Mouse (Mus musculus) neural tube, embryonic 12.5 days (tissue): ENCODE data around the gene Eif1ad. TPM values are rescaled to one million over a fixed set of nuclear protein-coding genes. Genes with fewer than 3 reads are reported as not detected.

Source experiments
- ATAC-seq: fragments of 200-750 bp; cut with Nextera tagmentation; 2 replicates; pipeline ENCODE4 v1.8.0; 2017; ENCODE audit warnings: low read depth, mild to moderate bottlenecking, moderate TSS enrichment, moderate library complexity; ENCODE audit not compliant: low FRiP score
- H3K27ac ChIP-seq: fragments of 300-500 bp; sonication (generic); 2 replicates; pipeline ENCODE4 v1.5.1; 2016
- H3K27me3 ChIP-seq: fragments of 300-500 bp; sonication (generic); replicated peaks from 2 replicates; pipeline ENCODE4 v1.6.1; 2016; ENCODE audit warnings: mild to moderate bottlenecking
- H3K36me3 ChIP-seq: fragments of 300-500 bp; sonication (generic); 2 replicates; pipeline ENCODE4 v1.6.1; 2016; ENCODE audit warnings: mild to moderate bottlenecking
- H3K4me1 ChIP-seq: fragments of 300-500 bp; sonication (generic); 2 replicates; pipeline ENCODE4 v1.6.1; 2016
- H3K4me2 ChIP-seq: fragments of 300-500 bp; sonication (generic); replicated peaks from 2 replicates; pipeline ENCODE4 v1.6.1; 2016; ENCODE audit warnings: mild to moderate bottlenecking
- H3K4me3 ChIP-seq: fragments of 300-500 bp; sonication (generic); 2 replicates; pipeline ENCODE4 v1.5.1; 2016
- H3K9ac ChIP-seq: fragments of 300-500 bp; sonication (generic); 2 replicates; pipeline ENCODE4 v1.6.1; 2016; ENCODE audit warnings: mild to moderate bottlenecking
- H3K9me3 ChIP-seq: fragments of 300-500 bp; sonication (generic); 2 replicates; pipeline ENCODE4 v1.6.1; 2016; ENCODE audit warnings: mild to moderate bottlenecking
- WGBS: fragments of 180-500 bp; shearing (Covaris S2); methylation state at CpG from one replicate; pipeline ENCODE4 v1.1.7; 2016; 5-methylcytosine and 5-hydroxymethylcytosine counted together
- polyA plus RNA-seq: library from polyadenylated mRNA; unstranded; fragments of >200 nt; fragmentation: Nextera tagmentation; extraction: Ambion mirVana; gene quantifications from 2 replicates; pipeline ENCODE4 v1.2.1, GENCODE M21; 2016

The Eif1ad gene
- polyA plus RNA-seq, 1 experiment from 2014 or later: 70.9 TPM

DNA sequence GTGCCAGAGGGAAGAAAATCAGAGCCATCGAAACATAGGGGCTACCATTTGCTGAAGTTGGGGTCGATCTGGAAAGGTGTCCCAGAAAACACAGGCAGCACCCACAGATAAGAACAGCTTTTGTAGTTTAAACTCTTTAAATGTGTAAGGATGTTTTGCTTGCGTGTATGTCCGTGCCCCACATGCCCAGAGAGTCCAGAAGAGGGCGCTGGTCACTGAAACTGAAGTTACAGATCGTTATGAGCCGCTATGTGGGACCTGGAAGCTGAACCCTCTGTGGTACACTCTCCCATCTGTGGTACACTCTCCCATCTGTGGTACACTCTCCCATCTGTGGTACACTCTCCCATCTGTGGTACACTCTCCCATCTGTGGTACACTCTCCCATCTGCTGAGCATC is 40.6 kb downstream of the Eif1ad start:
- WGBS: 21% methylated on average over 7 of the region's 7 CpGs
- Histone ChIP-seq H3K4me2 (peak overlapping the region; percentile 64), H3K9ac (peak overlapping the region; percentile 64), H3K27me3 (no peaks in the 10 kb centered on the region), H3K4me3 (peak overlapping the region; percentile 51), H3K36me3 (no peaks in the 10 kb centered on the region), H3K27ac (peak overlapping the region; percentile 73; the same call in 1 of the 2 replicates), H3K4me1 (peaks cover 5% of the 10 kb centered on the region; the same call in 1 of the 2 replicates), H3K9me3 (no peaks in the 10 kb centered on the region)
- peak; percentile 70 for ATAC-seq

DNA sequence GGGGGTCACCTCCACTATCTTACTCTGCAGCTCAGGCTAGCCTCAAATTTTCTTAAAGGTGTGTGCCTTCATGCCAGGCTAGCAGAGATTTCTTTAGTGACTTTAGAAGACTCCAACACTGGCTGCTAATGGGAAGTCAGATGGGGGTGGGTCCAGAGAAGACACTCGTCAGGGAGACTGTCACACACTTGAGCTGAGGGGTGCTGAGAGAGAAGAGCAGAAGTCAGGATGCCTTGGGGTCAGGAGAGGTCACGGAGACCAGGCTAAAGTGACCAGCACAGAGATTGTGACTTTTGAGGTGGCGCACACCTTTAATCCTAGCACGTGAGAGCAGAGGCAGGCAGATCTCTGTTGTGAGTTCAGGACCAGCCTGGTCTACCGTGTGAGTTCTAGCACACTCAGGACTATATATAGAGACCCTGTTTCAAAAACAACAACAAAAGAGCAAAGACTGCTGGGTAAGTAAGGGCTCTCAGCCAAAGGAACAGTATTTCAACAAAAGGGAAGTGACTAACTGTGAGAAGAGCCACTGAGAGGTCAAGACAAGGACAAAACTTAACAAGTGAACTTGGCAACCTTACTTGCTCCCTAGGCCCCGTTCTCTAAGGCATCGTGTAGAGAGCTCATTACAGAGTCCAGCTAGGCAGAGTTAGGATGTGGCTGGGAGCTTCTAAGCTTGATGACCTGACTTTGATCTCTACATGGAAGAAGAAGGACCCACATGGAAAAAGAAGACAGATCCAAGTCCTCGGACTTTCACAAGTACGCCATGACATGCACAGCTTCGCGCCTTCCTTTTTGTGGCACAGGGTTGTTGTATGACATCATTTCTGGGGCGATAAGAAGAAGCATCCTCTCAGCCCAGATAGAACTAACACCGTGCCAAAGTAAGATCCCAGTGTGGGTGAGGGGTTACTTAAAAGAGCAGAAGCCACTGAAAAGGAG is 41.8 kb downstream of the Eif1ad start:
- no peak overlapping the region for H3K4me3 ChIP-seq
- H3K9ac ChIP-seq: no peak overlapping the region

DNA sequence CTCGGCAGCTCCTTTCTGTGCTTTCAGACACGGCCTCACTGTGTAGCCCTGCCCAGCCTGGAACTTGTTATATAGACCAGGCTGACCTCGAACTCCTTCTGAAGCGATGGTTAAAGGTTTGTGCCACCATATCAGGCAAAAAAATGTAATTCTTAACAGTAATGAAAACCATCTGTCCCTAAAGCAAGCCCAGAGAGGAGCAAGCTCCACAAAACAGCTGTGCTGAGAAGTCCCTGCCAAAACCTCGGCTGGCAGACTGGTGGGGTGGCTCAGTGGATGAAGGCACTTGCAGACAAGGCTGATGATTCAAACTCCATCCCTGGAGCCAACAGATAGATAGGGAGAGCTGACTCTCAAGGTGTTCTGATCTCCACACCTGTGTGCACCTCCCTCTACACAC is 42.5 kb downstream of the Eif1ad start:
- Histone ChIP-seq H3K27me3 (no peaks in the 10 kb centered on the region), H3K27ac (no peak overlapping the region), H3K9me3 (no peaks in the 10 kb centered on the region), H3K4me1 (peaks cover 5% of the 10 kb centered on the region; the same call in 1 of the 2 replicates), H3K4me3 (no peak overlapping the region), H3K9ac (no peak overlapping the region), H3K36me3 (no peaks in the 10 kb centered on the region), H3K4me2 (no peak overlapping the region)
- WGBS: 85% methylated on average over 5 of the region's 5 CpGs
- ATAC-seq: no peak

More for the DNA sequence above, 41.8 kb downstream of the Eif1ad start:
- no peaks in the 10 kb centered on the region for H3K27me3 ChIP-seq
- H3K4me1 ChIP-seq: peaks cover 5% of the 10 kb centered on the region; the same call in 1 of the 2 replicates
- no peaks in the 10 kb centered on the region for H3K36me3 ChIP-seq
- H3K4me2 ChIP-seq: peak overlapping the region; percentile 64; the same call in 1 of the 2 replicates
- WGBS: 91% methylated on average over 13 of the region's 13 CpGs
- no peak for ATAC-seq
- no peaks in the 10 kb centered on the region for H3K9me3 ChIP-seq
- H3K27ac ChIP-seq: no peak overlapping the region

DNA sequence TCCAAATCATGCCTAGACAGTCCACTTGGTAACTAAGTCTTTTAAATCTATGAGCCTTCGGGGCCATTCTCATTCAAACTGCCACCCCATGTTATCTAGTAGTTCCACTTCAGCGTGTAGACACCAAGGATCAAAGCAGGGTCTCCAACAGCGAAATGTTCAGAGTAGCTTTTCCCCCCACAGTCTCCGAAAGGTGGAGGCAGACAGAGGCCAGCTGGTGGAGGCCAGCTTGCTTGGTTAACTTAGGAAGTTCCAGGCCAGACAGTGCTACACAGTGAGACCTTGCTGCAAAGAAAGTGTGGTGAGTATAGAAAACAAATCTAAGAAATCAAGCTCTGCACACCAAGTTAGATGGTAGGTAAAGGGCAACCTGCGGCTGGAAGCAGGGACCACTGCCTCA is 44.1 kb downstream of the Eif1ad start:
- 91% methylated on average over 5 of the region's 5 CpGs for WGBS
- H3K27ac ChIP-seq: no peak overlapping the region
- H3K4me1 ChIP-seq: peaks cover 5% of the 10 kb centered on the region; the same call in 1 of the 2 replicates
- H3K4me2 ChIP-seq: no peak overlapping the region
- H3K9me3 ChIP-seq: no peaks in the 10 kb centered on the region
- H3K36me3 ChIP-seq: no peaks in the 10 kb centered on the region
- H3K9ac ChIP-seq: no peak overlapping the region
- H3K27me3 ChIP-seq: no peaks in the 10 kb centered on the region
- no peak overlapping the region for H3K4me3 ChIP-seq
- no peak for ATAC-seq

DNA sequence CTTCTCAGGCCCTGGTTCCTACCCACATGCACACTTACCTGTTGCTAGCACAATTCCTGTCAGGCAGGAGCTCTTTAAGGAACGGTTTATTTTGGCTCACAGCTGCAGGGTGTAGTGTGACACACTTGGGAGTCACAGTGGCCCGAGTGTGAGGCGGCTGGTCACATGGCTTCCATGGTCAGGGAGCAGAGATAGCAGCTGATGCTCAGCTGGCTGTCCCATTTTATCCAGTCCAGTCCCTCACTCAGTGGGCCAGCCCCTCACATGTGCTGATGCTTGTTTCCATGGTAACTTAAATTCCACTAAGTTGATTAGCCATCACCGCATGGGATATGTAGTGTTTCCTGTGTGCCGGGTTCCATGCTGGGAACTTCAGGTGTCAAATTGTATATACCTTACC is 45.4 kb downstream of the Eif1ad start:
- H3K4me2 ChIP-seq: no peak overlapping the region
- H3K9ac ChIP-seq: no peak overlapping the region
- peaks cover 5% of the 10 kb centered on the region; the same call in 1 of the 2 replicates for H3K4me1 ChIP-seq
- no peak overlapping the region for H3K27ac ChIP-seq
- no peaks in the 10 kb centered on the region for H3K36me3 ChIP-seq
- H3K27me3 ChIP-seq: no peaks in the 10 kb centered on the region
- WGBS: 75% methylated on average over 5 of the region's 5 CpGs
- no peak for ATAC-seq
- no peaks in the 10 kb centered on the region for H3K9me3 ChIP-seq
- no peak overlapping the region for H3K4me3 ChIP-seq

DNA sequence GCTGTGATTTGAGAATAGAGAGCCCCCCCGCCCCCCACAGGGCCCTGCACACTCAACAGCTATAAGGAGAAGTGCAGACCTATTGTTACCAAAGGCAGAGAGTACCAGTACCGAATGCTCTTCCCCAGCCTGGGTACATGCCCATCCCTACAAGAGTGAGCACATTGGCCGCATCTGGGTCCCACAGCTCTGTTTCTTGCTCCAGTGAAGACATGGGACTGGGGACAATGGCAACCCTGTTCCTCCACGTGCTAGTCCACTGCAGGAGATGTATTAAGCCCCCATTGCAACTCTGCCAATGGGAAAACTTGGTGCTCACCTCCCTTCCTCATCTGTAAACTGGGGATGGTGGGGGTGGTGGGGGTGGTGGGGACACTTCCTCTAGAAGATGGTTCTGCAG is 47.3 kb downstream of the Eif1ad start:
- Histone ChIP-seq H3K4me1 (no peaks in the 10 kb centered on the region; the same call in 1 of the 2 replicates), H3K27me3 (no peaks in the 10 kb centered on the region), H3K4me3 (no peak overlapping the region), H3K36me3 (peaks cover 8% of the 10 kb centered on the region; the same call in 1 of the 2 replicates), H3K9ac (no peak overlapping the region), H3K9me3 (no peaks in the 10 kb centered on the region), H3K4me2 (no peak overlapping the region), H3K27ac (no peak overlapping the region)
- WGBS: 71% methylated on average over 4 of the region's 4 CpGs
- no peak for ATAC-seq

DNA sequence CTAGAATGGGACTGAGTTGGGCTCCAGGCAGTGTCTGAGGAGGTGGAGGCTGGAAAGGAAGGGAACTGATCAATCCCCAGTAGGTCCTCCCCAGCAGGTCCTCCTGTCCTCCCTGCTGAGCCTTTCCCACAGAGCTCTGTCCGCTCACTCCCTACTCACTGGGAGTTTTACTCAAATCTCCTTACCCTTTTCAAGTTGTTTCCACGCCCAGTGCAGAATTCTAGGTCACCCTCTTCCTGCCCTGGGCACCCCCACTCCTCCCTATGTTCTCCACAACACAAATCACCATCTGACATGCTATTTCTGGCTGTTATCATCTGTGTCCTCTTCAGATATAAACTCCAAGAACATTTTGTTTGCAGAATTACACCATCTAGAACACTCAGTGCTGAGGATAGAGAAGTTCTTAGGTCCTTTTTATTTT is 48.0 kb downstream of the Eif1ad start:
- Histone ChIP-seq H3K36me3 (peaks cover 9% of the 10 kb centered on the region; the same call in 1 of the 2 replicates), H3K4me1 (no peaks in the 10 kb centered on the region; the same call in 1 of the 2 replicates), H3K4me2 (no peak overlapping the region), H3K4me3 (no peak overlapping the region), H3K9me3 (no peaks in the 10 kb centered on the region), H3K27ac (no peak overlapping the region), H3K27me3 (no peaks in the 10 kb centered on the region), H3K9ac (no peak overlapping the region)
- no peak for ATAC-seq
- 72% methylated on average over 2 of the region's 2 CpGs for WGBS

DNA sequence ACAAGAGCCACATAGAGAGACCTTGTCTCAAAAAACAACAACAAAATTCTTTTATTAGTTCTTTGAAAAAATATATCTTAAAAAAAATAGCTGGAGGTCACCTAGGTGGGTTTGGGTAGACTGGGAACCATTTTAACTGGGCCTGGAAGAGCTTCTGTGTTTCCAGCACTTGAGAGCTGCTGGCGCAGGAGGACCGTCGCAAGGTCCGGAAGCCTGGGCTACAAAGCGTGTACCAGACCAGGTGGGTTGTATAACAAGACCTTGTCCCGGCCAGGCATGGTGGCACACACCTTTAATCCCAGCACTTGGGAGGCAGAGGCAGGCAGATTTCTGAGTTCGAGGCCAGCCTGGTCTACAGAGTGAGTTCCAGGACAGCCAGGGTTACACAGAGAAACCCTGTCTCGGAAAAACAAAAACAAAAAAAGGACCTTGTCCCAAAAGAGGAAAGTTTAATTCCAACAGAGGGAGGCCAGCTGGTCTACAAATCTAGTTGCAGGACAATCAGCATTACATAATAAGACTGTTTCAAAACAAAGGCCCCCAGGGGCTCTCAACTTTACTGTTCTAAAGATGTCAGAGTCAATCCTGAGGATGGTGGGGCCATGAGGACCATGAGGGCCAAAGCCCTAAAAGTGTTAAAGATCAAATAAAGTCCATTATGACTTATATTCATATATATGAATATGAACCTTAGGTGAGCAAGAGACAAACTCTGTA is 52.4 kb downstream of the Eif1ad start:
- ATAC-seq: no peak
- Histone ChIP-seq H3K36me3 (peaks cover 36% of the 10 kb centered on the region; the same call in 1 of the 2 replicates), H3K9ac (no peak overlapping the region), H3K27ac (no peak overlapping the region), H3K4me1 (peaks cover 12% of the 10 kb centered on the region), H3K27me3 (no peaks in the 10 kb centered on the region), H3K4me2 (no peak overlapping the region), H3K9me3 (no peaks in the 10 kb centered on the region), H3K4me3 (no peak overlapping the region)
- WGBS: 93% methylated on average over 8 of the region's 8 CpGs

DNA sequence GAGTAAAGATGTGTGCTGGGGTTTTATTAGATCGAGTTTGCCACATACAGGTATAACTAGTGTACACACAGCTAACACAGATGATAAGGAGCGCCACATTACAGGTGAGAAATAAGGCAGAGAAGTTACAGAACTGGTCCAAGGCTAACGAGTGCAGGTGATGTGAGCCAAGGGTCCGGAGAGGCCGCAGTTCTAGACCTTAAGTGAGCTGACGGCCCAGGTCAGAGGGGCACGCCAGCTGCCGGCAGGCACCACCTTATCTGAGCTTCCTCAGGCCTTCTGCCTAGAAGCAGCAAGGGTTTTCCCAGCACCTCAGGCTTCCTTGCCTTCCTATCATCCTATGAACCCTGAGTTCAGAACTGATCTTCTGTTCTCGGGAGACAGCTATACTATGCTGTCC is 53.1 kb downstream of the Eif1ad start:
- no peaks in the 10 kb centered on the region for H3K9me3 ChIP-seq
- no peak for ATAC-seq
- H3K4me1 ChIP-seq: peaks cover 14% of the 10 kb centered on the region
- H3K9ac ChIP-seq: no peak overlapping the region
- no peak overlapping the region for H3K27ac ChIP-seq
- peaks cover 36% of the 10 kb centered on the region; the same call in 1 of the 2 replicates for H3K36me3 ChIP-seq
- H3K4me2 ChIP-seq: no peak overlapping the region
- WGBS: 93% methylated on average over 9 of the region's 9 CpGs
- no peak overlapping the region for H3K4me3 ChIP-seq
- H3K27me3 ChIP-seq: no peaks in the 10 kb centered on the region

DNA sequence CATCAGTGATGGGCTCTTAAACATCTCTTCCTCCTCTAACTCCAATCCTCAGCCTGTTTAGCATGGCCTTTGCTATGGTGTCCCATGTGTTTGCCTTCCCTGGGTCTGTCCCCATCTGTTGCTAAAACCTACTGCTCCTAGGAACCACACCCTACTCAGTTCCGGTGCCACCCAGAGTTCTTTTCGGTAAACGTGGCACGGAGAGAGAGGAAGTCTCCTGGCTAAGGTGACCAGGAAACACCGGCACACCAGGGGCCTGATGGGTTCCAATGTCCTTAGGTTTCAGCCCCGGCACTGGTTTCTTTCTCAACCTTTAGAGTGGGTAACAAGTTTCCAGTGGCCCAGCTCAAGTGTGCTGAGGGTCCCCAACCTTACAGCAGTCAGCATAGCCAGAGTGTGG is 54.0 kb downstream of the Eif1ad start:
- Histone ChIP-seq H3K27me3 (no peaks in the 10 kb centered on the region), H3K9ac (no peak overlapping the region), H3K27ac (no peak overlapping the region), H3K4me2 (no peak overlapping the region), H3K4me1 (peaks cover 14% of the 10 kb centered on the region), H3K4me3 (no peak overlapping the region), H3K36me3 (peaks cover 36% of the 10 kb centered on the region; the same call in 1 of the 2 replicates), H3K9me3 (no peaks in the 10 kb centered on the region)
- no peak for ATAC-seq
- 93% methylated on average over 6 of the region's 6 CpGs for WGBS
